In the genomic region with DNA sequence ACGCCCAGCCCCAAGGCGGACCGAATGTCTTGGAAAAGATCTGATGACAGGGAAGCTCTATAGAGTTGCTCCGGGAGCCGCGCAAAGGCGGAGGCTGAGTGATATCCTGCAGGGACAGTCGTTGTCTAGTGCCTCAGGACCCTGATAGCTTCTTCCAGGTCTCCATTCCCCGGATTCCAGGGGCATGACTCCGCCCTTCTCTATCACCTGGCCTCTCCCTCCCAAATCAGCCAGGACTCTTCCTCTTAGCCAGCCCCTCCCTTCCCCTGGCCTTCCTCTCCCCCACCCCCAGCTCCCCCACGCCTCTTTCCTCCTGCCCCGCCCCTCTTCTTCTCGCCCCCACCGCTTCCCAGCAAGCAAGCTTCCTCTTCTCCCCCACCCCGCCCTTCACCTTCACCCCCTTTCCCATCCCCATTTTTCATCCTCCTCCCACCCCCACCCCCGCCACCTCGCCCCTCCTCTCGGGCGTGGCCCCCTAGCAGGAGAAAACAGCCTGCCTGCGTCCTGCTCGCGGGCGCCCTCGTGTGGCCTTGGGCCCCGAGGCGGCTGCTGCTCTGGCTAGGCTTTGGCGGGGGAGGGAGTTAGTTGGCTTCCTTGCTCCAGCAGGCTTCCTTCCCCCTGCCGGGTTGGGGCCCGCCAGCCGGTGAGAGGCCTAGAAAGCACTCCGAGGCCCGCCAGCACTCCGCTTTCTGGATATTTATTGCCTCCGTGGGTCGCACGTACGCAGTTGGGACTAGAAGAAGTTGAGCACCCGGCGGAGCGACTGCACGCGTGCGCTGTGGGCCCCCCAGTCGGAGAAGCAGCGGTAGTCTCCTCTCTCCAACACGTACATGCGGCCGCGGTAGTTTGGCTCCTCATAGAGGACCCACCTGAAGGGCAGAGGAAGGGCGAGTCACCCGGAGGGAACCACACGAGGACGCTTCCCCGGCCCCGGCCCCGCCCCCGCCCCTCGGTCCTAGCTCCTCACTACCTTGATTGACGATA, we compare ENCODE assay signal across 8 mouse cellular contexts. TPM values are rescaled to one million over a fixed set of nuclear protein-coding genes. Genes with fewer than 3 reads are reported as not detected.
DNase-seq lines count a peak whose midpoint lies in the region; ATAC-seq and TF ChIP-seq lines count a peak whose summit lies in the region.

No protein-coding gene starts in this region.

- under 1% methylated on average over 59 of the region's 59 CpGs for WGBS in forebrain, embryonic 15.5 days
- under 1% methylated on average over 56 of the region's 59 CpGs for WGBS in neural tube, embryonic 14.5 days

- H3K27ac ChIP-seq in forebrain, embryonic 15.5 days (replicated peaks): peak overlapping the region; percentile 78
- peak overlapping the region; percentile 80 for H3K27ac ChIP-seq in neural tube, embryonic 14.5 days (ENCODE audit: low read depth, low read length)

- intact Hi-C loops in heart, postnatal 25 days (cut with DNase I): loop anchor here (2.0 kb wide), 3 partner anchors 30 to 76 kb away; a partner anchor contains a TSS

- ATAC-seq in G1E (ENCODE audit: extremely low read depth, insufficient number of reproducible peaks, low FRiP score, poor library complexity, severe bottlenecking): no peak; the same call in 1 of the 2 replicates
- ATAC-seq in forebrain, embryonic 15.5 days (replicated peaks): peak; percentile 83
- peak; percentile 84 for ATAC-seq in neural tube, embryonic 14.5 days (ENCODE audit: low read depth)

- H3K36me3 ChIP-seq in G1E (replicated peaks): no peaks in the 10 kb centered on the region
- H3K36me3 ChIP-seq in forebrain, embryonic 15.5 days: no peaks in the 10 kb centered on the region
- H3K36me3 ChIP-seq in neural tube, embryonic 14.5 days (ENCODE audit: control insufficient read depth, insufficient read depth, low read length): no peaks in the 10 kb centered on the region

- peaks cover 50% of the 10 kb centered on the region for H3K27me3 ChIP-seq in G1E (ENCODE audit: insufficient read depth, low read length)
- H3K27me3 ChIP-seq in forebrain, embryonic 15.5 days: no peaks in the 10 kb centered on the region
- no peaks in the 10 kb centered on the region for H3K27me3 ChIP-seq in neural tube, embryonic 14.5 days (ENCODE audit: control insufficient read depth, insufficient read depth, low read length)

- H3K9me3 ChIP-seq in G1E (replicated peaks): no peaks in the 10 kb centered on the region
- H3K9me3 ChIP-seq in forebrain, embryonic 15.5 days: no peaks in the 10 kb centered on the region
- no peaks in the 10 kb centered on the region for H3K9me3 ChIP-seq in neural tube, embryonic 14.5 days (ENCODE audit: control insufficient read depth, low read length)

- DNase-seq in G1E (ENCODE audit: low spot score): peak; percentile 78
- peak; percentile 84 for DNase-seq in cerebellum, adult 11 months
- DNase-seq in heart, postnatal 25 days (ENCODE audit: low spot score): peak; percentile 82
- DNase-seq in layer of hippocampus, adult 18-20 months (ENCODE audit: low spot score in 2 of 2): peak; percentile 77 to 86
- DNase-seq in lung, adult 18-20 months: peak; percentile 85 to 90
- DNase-seq in testis, postnatal 14 days (ENCODE audit: low spot score): peak; percentile 82

- H3K4me2 ChIP-seq in forebrain, embryonic 15.5 days (replicated peaks): peak overlapping the region; percentile 94
- peak overlapping the region; percentile 81 for H3K4me2 ChIP-seq in neural tube, embryonic 14.5 days (ENCODE audit: low read depth, low read length)

- H3K4me3 ChIP-seq in G1E (ENCODE audit: low read depth, low read length): peak overlapping the region; percentile 61; the same call in 1 of the 2 replicates
- peak overlapping the region; percentile 69 for H3K4me3 ChIP-seq in forebrain, embryonic 15.5 days
- H3K4me3 ChIP-seq in neural tube, embryonic 14.5 days (ENCODE audit: low read depth, low read length): peak overlapping the region; percentile 46

- peaks cover 21% of the 10 kb centered on the region for H3K4me1 ChIP-seq in G1E (ENCODE audit: insufficient read depth, low read depth, low read length)
- peaks cover 25% of the 10 kb centered on the region for H3K4me1 ChIP-seq in forebrain, embryonic 15.5 days
- peaks cover 14% of the 10 kb centered on the region for H3K4me1 ChIP-seq in neural tube, embryonic 14.5 days (ENCODE audit: control insufficient read depth, insufficient read depth, low read length)

- TF ChIP-seq CTCF in G1E (IDR thresholded peaks at IDR 0.05; ENCODE audit: low read depth, low read length): no peak

- H3K9ac ChIP-seq in forebrain, embryonic 15.5 days (replicated peaks): peak overlapping the region; percentile 70
- peak overlapping the region; percentile 61 for H3K9ac ChIP-seq in neural tube, embryonic 14.5 days (replicated peaks; ENCODE audit: low read depth, low read length)

RNA-seq across cellular contexts. Expression of a gene that starts 7.2 kb away (rescaled TPM):
- not detected in 2 replicates for total RNA-seq in G1E (2014; fragmentation: Nextera tagmentation)
- not detected in 2 replicates for total RNA-seq in G1E (2017)
- polyA plus RNA-seq in G1E (2012): 0.47 and 0.95 TPM in 2 replicates
- polyA plus RNA-seq in forebrain, embryonic 15.5 days (2015; fragmentation: Nextera tagmentation; extraction: Ambion mirVana): 1.8 TPM in 2 replicates
- total RNA-seq in heart, postnatal 25 days (2021): not detected
- total RNA-seq in layer of hippocampus, adult 18-20 months (2021): 1 to 10 TPM; 1.0 to 1.5 TPM
- polyA plus RNA-seq in neural tube, embryonic 14.5 days (2014; fragmentation: Nextera tagmentation; extraction: Ambion mirVana): 2.0 TPM in 1 of 2 replicates, not detected in the other

RNA-seq across cellular contexts. Expression of a gene that starts 20.1 kb away (rescaled TPM):
- not detected in 2 replicates for total RNA-seq in G1E (2014; fragmentation: Nextera tagmentation)
- under 0.01 and 0.44 TPM in 2 replicates for total RNA-seq in G1E (2017)
- polyA plus RNA-seq in G1E (2012): not detected in 2 replicates
- 4.0 and 4.5 TPM in 2 replicates for polyA plus RNA-seq in forebrain, embryonic 15.5 days (2015; fragmentation: Nextera tagmentation; extraction: Ambion mirVana)
- total RNA-seq in heart, postnatal 25 days (2021): under 1 TPM; 0.44 to 0.59 TPM
- under 1 TPM; 0.33 to 0.62 TPM for total RNA-seq in layer of hippocampus, adult 18-20 months (2021)
- 1.2 and 5.3 TPM in 2 replicates for polyA plus RNA-seq in neural tube, embryonic 14.5 days (2014; fragmentation: Nextera tagmentation; extraction: Ambion mirVana)
